Mouse (Mus musculus): ENCODE results near the gene Cdk16.
"Not testable (repeated sequence)": the region's sequence is repeated elsewhere in the genome, so short reads cannot be mapped to it uniquely, and the experiment has no call there.

Gene Cdk16

DNA sequence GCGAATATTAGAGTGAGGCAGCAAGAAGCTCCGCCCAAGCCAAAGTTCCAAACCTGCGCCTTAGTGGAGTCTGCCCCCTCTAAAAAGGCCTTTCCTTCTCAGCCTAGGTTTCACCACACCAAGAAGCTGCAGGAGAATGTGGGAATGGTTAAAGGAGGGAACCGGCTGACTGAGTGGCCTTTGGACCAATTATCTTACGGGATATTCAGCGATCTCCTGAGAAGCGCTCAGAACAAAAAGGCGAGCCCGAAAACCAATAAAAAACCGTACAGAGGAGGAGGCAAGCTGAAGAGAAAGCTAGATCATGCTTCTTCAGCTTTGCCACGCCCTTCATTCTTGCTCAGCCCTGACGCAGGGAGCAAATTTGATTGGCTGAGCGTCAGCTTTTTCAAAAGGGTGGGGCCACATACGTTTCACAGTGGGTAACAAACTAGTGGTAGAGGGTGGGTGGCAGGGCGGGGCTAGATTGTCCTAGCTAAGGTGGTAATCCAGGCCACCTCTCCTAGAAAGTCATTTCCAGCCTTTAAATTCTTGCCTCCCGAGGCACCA lies at the start of gene Cdk16:
TSS of gene Cdk16 (plus strand) at position 436 of the 549 bp plus-strand sequence.
- peak; percentile 79 to 86 for DNase-seq (ENCODE audit: low spot score in 2 of 2)

DNA sequence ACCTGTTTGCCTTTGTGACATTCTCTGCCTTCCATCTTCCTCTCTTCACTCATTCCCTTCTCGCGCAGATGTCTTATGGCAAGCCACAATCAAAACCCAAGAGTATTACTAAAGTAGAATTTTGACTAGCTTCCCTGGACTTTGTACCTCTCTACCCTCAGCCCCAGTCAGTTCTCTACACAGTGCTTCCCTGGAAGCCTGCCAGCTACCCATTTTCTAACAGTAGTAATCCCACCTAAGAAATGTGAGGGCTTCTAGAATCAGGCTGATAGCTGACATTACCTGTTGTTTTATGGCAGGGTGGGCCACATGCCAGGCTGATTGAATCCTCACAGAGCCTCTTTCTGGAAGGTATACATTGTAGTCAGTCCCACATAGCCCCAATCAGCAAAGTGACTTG lies 49.6 kb upstream of the Cdk16 start:
- DNase-seq (ENCODE audit: low spot score in 2 of 2), result no peak

DNA sequence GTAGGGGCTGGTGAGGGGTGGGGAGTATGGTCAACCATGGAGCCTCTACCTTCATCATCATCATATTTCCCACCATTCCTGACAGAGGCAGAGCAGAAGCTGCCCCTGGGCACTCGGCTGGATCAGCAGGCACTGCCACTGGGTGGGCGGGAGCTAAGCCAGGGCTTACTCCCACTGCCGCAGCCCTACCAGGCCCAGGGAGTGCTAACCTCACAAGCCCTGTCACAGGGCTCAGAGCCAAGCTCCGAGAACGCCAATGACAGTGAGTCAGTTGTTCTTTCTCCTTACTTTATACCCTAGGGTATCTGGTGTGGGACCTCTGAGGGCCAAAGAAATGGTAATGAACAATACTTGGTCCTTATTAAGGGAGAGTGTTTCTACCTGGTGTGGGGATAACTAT lies 43.0 kb upstream of the Cdk16 start:
- DNase-seq (ENCODE audit: low spot score in 2 of 2), result no peak

DNA sequence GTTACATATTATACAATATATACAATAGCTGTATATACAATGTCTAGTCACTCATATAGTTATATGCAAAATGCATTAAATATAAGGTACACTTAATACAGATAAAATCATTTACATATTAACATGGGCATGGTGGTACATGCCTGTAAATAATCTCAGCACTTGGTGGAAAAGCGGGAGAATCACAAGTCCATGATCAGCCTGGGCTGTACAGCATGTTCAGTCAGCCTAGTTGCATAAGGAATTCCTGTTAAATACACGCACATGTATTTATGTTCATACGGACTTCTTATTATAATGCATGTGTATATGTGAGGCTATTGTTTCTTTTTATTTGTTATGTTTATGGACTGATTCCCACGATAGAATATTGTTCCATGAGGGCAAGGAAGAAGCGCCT lies 30.2 kb upstream of the Cdk16 start:
- no peak for DNase-seq (ENCODE audit: low spot score in 2 of 2)

DNA sequence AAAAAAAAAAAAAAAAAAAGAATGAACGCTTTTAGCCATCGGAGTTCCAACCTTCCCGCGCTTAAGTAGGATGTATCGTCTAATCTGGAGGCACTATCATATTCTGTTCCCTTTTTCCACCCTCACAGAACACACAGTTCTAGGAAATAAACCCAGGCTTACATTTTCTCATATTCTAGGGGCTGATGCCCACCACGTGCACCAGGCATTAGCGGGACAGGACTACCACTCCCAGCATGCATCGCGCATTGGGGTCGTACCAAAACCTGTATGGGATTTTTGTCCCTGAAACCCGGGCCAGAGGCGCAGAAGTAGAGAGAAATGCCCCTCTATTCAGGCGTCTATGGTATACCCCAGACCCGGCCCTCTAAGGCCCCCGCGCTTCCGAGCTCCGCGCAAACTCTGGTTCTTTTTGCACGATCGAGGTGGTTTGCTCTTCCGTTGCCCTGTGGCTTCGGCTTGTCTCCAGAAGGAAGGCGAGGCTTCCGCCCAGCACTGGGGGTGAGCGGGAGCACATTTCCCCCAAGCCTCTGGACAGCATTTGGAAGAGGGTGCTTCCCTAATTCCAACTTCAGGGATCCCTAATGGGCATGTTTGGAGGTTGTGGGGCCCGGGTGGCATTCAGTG lies 29.6 kb upstream of the Cdk16 start, which contains the start of gene Uba1:
TSS of gene Uba1 (plus strand) at position 301 of the 627 bp plus-strand sequence.
- DNase-seq (ENCODE audit: low spot score in 2 of 2), result peak; percentile 73 to 78

DNA sequence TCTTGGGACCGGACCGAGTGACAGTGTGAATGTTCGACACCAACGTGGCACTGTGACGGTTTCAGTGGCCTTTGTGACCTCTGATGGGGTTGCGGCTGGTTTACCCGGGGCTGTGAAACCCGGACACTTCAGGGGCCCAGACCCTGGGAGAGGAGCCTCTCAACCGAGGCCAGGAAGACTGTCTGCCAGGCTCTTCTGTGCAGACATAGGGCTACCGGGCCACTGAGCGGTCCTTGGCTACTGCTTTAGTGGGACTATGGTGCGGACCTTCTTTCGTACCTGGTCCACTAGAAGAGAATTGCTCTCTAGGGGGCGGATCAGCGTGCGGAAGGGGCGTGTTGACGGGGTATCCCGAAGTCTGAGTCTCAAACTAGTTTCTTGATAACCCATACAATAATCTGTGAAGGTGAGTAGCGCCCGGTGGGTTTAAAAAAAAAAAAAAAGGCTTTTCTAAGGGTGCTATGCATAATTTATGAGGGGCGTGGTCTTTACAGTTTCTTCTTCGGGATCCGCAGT lies 28.8 kb upstream of the Cdk16 start:
- DNase-seq (ENCODE audit: low spot score in 2 of 2), result no peak

DNA sequence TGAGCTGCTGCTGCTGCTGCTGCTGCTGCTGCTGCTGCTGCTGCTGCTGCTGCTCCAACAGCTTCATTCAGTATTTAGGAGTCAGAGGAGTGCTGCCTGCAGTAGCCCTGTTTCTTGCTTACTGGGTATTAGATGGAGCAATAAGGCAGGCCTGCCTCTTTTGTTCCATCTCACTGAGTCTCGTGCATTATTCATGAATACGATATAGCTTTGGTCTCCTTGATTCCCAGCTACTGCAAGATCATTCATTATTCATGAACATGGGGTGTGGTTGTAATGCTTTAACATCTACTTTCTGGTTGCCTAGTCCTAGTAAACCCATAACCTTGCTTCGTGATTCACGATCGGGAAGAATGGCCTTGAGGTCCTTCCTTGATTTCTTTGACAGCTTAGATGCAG lies 25.4 kb upstream of the Cdk16 start:
- no peak for DNase-seq (ENCODE audit: low spot score in 2 of 2)

DNA sequence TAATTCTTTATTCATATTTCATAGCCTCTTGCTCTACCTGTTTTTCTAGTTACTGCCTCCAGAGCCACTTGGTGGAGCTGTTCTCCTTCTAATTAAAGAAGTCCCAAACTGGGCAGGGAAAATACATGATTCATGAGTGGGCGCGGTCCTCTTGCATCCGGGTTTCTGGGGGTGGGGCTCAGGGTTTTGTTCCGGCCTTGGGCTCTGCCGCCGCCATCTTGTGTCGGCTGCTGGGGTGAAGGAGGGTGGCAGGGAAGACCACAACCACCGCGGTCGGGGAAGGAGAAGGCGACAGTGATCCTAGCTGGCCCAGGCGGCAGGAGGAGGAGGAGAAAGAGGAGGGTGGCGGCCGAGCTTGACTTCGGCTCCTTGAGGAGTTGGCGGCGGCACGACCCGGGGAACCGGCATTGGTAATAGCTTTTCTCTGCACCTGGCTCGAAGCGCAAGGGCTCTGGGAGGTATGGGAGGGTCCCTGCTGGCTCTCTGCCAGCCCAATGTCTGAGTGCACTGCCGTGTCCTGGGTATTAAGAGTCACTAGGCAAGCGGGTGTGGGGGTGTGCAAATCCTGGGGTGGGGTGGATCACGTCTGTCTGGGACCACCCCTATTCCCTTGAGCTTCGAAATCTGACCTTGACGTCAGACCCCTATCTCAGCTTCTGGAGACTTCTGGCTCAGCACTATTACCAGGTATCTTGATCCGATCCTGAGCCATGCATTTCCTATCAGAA lies 24.9 kb upstream of the Cdk16 start:
- peak; percentile 79 to 81 for DNase-seq (ENCODE audit: low spot score in 2 of 2)

DNA sequence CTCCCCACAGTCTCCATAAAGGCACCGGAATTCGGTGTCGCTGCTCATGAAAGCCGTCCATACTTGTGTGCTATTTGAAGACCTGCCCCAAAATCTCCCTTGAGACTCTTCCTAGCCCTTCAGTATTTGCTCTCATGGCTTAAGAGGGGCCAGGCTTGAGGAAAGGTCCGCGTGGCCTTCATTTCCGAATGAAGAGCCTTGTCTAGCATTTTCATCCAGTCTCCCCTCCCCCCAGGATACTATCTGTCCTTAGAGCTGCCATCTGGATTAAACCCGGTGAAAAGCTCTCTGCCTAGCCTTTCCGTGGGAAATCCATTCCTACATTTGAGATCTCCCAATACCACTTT lies 24.3 kb upstream of the Cdk16 start:
- DNase-seq (ENCODE audit: low spot score in 2 of 2), result no peak

DNA sequence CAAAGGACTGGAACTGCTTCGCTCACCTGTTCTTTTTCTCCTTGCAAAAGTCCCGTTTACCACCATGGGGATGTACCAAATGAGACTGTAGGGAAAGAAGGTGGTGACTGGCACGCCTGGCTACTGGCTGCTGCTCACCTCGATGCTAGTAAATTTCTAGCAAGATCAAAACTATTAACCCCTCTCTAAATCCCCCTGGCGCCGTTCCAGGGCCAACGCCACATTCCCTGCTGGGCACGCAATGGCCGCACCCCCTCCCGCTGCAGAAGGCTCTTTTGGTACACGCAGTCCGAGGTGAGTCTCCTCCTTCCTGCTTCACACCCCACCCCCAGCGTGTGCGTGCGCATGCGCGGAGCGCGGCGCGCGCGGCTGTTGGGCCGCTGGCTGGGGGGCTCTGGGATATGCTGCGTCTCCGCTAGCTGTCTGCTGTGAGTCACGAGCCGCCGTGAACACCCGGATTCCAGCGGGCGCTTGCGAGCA lies 354 bp downstream of the Cdk16 start:
- DNase-seq (ENCODE audit: low spot score in 2 of 2), result peak; percentile 81 to 87

DNA sequence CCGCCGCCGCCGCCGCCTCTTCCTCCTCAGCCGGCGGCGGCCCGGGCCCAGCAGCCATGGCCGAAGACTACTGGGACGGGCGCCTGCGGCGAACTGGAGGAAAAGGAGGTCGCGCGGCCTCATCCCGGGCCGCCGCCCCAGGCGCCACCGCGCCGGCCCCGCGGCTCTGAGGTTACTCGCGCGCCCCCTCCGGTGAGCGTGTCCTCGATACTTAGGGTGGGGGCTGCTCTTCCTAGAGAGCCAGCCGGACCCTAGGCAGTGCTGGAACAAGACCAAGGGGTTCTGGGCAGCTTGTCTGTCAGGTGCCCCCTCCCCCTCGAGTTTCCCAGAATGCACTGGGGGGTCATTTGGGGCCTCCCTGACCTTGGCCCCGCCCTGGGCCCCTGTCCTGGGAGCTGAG lies 861 bp downstream of the Cdk16 start:
- peak; percentile 53 to 60 for DNase-seq (ENCODE audit: low spot score in 2 of 2)

DNA sequence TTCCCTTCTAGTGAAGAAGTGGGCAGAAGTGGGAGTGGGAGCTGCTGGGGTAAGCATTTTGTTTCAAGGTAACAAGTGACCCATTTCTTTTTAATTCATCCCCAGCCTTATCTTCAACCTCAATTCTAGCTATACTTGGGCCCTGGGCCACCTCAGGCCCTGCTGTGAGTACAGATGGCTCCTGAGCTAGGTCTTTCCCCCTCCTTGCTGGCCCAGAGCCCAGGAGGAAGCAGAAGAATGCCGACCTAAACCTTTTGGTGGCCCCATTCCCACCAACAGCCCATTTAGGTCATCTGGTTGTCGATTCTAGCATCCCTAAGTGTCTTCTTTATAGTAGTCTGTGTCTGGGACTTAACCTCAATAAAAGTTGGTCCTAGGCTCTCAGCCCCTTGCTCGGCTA lies 3.8 kb downstream of the Cdk16 start:
- DNase-seq (ENCODE audit: low spot score in 2 of 2), result no peak

DNA sequence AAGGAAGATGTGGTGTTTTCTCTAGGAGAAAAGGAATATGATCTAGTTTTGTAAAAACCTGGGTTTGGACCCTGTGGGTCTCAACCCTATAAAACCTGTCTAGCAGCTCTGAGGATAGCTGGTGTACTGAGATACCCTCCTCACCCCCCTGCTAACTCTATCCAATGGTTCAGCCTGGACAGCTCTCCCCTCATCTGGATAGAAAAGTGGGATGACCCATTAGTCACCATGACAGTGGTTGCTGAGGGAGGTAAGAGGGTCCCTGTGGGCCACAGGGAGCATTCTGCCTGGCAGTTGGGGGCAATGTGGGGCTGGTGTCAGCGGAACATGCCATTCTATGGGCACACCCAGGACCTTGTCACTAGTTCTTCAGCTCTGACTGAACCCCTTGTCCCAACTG lies 4.9 kb downstream of the Cdk16 start:
- no peak for DNase-seq (ENCODE audit: low spot score in 2 of 2)

DNA sequence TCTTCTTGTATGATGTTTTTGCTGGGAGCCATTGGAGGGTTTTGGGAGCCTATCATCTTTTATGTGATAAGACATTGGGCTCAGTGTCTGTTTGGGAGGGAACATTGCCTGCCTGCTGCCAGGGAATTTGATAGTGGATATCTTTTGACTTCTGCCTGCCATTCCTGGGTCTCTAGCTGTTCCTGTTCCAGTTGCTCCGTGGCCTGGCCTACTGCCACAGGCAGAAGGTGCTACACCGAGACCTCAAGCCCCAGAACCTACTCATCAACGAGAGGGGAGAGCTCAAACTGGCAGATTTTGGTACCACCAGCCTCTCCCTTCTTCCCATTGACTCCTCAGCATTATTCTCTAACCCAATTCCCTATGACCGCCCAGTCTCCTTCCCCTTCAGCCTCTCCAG lies 8.1 kb downstream of the Cdk16 start:
- no peak for DNase-seq (ENCODE audit: low spot score in 2 of 2)

DNA sequence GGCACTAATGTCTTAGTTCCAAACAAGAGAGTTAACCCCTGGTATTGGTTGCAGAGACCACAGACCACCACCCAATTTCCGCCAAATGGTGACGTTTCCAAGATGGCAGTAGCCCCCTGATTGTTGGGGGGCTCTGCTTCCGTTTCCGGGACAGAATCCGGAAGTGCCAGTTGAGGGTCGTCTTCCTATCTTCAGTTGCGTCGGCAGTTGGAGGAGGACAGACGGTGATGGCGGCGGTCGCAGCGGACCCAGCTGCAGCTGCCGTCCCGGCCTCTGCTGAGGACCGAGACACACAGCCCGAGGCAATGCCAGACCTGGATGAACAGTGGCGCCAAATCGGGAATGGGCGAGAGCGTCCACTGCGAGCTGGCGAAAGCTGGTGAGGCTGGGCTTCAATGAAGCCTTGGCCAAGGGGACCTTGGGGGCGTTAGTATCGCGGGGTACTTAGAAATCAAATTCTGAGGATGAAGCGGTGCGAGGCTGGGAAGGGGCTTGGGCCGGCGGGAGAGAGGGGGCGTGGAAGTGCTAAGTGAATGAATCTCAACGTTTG lies 16.1 kb downstream of the Cdk16 start, which contains the start of gene Usp11:
TSS of gene Usp11 (plus strand) at position 166 of the 550 bp plus-strand sequence.
- DNase-seq (ENCODE audit: low spot score in 2 of 2), result peak; percentile 34 to 48

DNA sequence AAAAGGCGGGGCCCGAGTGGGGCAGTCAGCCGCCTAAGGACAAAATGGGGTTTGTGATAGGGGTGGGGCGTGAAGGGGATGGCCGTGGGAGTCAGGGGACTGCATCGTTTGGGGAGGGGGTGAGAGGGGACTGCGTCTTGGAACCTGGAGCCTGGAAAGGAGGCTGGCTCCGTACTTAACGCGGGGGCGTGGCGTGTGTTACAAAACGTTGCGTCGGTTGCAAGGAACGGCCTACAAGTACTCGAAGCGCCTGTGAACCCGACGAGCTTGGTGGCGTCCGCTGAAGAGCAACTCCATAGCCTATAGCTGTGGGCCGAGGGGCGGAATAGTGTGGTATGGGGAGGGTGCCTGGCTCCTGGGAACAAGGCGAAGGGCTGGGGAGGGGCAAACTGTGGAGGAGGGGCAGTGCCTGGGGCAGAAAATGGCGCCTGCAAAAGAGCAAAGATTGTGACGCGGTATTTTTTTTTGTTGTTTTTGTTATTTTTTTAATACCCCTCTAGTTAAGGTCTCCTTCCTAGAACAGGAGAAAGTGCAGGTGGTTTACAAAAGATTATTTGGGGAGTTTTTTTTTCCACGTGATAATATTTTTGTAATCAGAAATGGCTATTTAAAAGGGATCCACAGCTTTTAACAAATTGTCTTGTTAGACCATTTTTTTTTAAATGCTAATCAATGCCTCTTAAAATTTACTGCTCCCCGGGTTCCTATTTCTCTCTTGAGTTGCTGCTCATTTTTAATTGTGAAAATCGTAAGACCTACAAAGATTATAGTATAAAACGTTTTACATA lies 16.7 kb downstream of the Cdk16 start:
- peak; percentile 78 to 80 for DNase-seq (ENCODE audit: low spot score in 2 of 2)

DNA sequence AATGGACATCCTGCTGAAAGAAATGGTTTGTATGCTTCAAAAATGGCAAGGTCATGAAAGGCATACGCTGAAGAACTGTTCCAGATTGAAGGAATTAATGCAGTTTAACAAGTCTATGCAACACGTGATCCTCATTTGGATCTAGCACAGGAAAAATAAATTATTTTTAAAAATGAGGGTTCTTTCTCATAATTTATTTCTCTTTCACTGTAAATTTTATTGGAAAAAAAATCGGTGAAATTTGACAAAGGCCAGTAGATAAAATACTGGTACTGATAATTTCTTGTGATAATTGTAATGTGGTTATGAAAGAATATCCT lies 17.3 kb downstream of the Cdk16 start:
- DNase-seq (ENCODE audit: low spot score in 2 of 2), result no peak

DNA sequence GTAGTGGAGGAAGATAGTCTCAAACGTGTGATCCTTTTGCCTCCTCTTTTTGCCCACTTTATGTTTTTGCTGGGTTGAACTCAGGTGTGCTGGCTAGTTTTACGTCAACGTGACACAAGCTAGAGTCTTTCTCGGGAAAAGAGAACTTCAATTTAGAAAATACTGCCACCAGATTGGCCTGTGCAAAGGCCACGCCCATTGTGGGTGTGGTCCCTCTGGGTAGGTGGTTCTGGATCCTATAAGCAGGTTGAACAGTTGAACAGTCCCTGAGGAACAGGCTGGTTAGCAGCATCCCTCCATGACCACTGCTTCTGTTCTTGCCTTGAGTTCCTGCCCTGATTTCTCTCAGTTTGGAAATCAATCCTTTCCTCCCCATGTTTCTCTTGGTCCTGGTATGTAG lies 40.9 kb downstream of the Cdk16 start:
- no peak for DNase-seq (ENCODE audit: low spot score in 2 of 2)

DNA sequence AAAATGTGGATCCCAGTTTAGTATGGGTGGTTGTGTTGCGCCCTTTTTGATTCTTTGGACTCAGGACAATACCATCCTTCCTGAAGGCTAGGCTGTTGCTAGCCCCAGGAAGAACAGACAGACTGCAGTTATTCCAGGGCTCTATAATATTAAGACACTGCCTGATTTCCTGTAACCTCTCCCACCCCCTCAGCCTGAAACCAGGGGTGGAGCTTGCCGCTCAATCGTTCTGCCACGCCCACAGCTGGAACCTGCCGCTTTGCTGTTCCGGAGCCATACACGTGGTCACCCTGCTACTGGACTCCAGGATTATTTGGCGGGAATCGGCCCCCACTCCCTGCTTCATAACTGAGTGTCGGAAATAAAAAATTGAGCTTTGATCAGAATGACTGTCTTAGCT lies 42.3 kb downstream of the Cdk16 start:
- DNase-seq (ENCODE audit: low spot score in 2 of 2), result not testable (repeated sequence)

DNA sequence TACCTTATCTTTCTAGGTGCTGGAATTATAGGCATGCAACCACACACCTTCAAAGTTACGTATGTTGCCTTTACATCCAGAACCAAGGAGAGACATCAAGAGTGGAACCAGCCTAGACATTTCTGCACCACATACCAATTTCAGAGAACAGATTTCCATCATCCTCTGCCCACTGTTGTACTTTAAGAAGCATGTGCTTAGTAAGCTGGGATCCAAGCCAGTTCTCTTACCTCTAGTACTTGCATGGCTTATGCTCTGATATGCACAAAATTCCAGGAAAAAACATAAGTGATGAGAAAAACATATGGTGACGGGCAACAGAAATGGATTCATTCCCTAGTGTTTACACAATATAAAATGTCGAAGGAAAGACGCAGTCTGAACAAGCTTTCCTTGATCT lies 48.7 kb downstream of the Cdk16 start:
- no peak for DNase-seq (ENCODE audit: low spot score in 2 of 2)

DNA sequence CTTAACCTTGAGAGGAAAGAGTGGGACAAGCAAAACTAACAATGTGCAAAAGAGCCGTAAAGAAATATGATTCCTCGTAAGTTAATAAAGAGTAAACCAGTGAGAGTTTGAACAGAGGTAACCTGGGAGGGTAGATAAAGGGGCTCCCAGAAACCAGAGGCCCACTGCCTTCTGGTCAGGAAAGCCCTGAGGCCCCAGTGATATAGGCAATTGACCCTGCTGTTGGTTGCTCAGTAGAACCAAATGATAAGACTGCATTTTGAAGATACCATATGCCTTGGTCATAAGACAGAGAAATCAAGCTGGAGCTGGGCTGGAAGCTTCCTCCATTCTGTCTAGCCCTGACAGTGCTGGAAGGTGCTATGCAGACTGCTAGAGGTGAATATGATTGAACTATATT lies 61.1 kb downstream of the Cdk16 start:
- no peak for DNase-seq (ENCODE audit: low spot score in 2 of 2)

Data from frontal cortex, postnatal 10 days (tissue).